Mouse (Mus musculus) neural tube, embryonic 12.5 days (tissue): Measurements from ENCODE around the gene Rcn2. TPM values are rescaled to one million over a fixed set of nuclear protein-coding genes. Genes with fewer than 3 reads are reported as not detected.

Experiments used
- ATAC-seq: fragments of 200-750 bp; cut with Nextera tagmentation; 2 replicates; pipeline ENCODE4 v1.8.0; 2017; ENCODE audit warnings: low read depth, mild to moderate bottlenecking, moderate TSS enrichment, moderate library complexity; ENCODE audit not compliant: low FRiP score
- H3K27ac ChIP-seq: fragments of 300-500 bp; sonication (generic); 2 replicates; pipeline ENCODE4 v1.5.1; 2016
- H3K27me3 ChIP-seq: fragments of 300-500 bp; sonication (generic); replicated peaks from 2 replicates; pipeline ENCODE4 v1.6.1; 2016; ENCODE audit warnings: mild to moderate bottlenecking
- H3K36me3 ChIP-seq: fragments of 300-500 bp; sonication (generic); 2 replicates; pipeline ENCODE4 v1.6.1; 2016; ENCODE audit warnings: mild to moderate bottlenecking
- H3K4me1 ChIP-seq: fragments of 300-500 bp; sonication (generic); 2 replicates; pipeline ENCODE4 v1.6.1; 2016
- H3K4me2 ChIP-seq: fragments of 300-500 bp; sonication (generic); replicated peaks from 2 replicates; pipeline ENCODE4 v1.6.1; 2016; ENCODE audit warnings: mild to moderate bottlenecking
- H3K4me3 ChIP-seq: fragments of 300-500 bp; sonication (generic); 2 replicates; pipeline ENCODE4 v1.5.1; 2016
- H3K9ac ChIP-seq: fragments of 300-500 bp; sonication (generic); 2 replicates; pipeline ENCODE4 v1.6.1; 2016; ENCODE audit warnings: mild to moderate bottlenecking
- H3K9me3 ChIP-seq: fragments of 300-500 bp; sonication (generic); 2 replicates; pipeline ENCODE4 v1.6.1; 2016; ENCODE audit warnings: mild to moderate bottlenecking
- WGBS: fragments of 180-500 bp; shearing (Covaris S2); methylation state at CpG from one replicate; pipeline ENCODE4 v1.1.7; 2016; 5-methylcytosine and 5-hydroxymethylcytosine counted together
- polyA plus RNA-seq: library from polyadenylated mRNA; unstranded; fragments of >200 nt; fragmentation: Nextera tagmentation; extraction: Ambion mirVana; gene quantifications from 2 replicates; pipeline ENCODE4 v1.2.1, GENCODE M21; 2016

The Rcn2 gene
- polyA plus RNA-seq, 1 experiment from 2014 or later: 317 TPM

DNA sequence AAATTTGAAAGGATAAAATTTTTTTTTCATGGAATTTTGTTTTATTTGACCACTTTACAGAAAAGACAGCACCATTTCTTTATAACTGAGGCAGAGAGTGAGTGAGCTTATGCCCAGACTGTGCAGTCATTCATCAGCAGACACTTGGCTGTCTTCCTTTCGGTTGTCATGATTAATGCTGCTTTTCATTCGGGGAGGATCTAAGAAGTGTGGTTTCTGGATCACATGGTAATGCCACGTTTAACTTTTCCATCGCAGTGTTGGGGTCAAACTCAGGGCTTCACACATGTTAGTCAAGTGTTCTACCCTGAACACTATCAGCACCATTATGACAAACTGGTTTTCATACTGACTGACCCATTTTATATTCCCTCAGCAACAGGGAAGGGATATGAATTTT lies 59.4 kb downstream of the Rcn2 start:
- H3K9ac ChIP-seq: no peak overlapping the region
- no peaks in the 10 kb centered on the region for H3K27me3 ChIP-seq
- no peak for ATAC-seq
- H3K4me2 ChIP-seq: no peak overlapping the region
- no peaks in the 10 kb centered on the region for H3K9me3 ChIP-seq
- H3K4me1 ChIP-seq: no peaks in the 10 kb centered on the region
- H3K27ac ChIP-seq: no peak overlapping the region
- no peaks in the 10 kb centered on the region for H3K36me3 ChIP-seq
- H3K4me3 ChIP-seq: no peak overlapping the region
- WGBS: 38% methylated on average over 4 of the region's 4 CpGs

DNA sequence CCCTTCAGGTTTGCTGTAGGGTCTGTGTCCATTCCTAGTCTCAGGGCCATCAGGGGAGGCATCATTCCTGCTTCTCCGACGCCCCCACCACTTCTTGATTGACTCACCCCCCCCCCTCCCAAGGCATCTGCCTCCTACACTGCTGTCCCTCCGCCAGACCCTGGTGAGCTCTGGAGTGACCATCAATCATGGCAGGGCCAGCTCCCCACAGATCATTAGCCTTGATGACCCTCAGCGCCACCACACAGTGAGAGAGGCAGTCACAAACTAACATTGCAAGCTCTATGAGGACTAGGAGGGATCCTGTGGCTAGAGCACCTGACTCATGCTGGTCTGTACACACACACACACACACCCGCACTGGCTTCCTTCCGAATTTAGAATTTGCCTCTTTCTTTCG lies 63.3 kb downstream of the Rcn2 start:
- H3K4me3 ChIP-seq: no peak overlapping the region
- H3K4me1 ChIP-seq: no peaks in the 10 kb centered on the region; the same call in 1 of the 2 replicates
- H3K36me3 ChIP-seq: no peaks in the 10 kb centered on the region
- H3K9me3 ChIP-seq: no peaks in the 10 kb centered on the region
- H3K9ac ChIP-seq: no peak overlapping the region
- no peak overlapping the region for H3K27ac ChIP-seq
- no peaks in the 10 kb centered on the region for H3K27me3 ChIP-seq
- no peak for ATAC-seq
- 33% methylated on average over 7 of the region's 7 CpGs for WGBS
- H3K4me2 ChIP-seq: no peak overlapping the region

DNA sequence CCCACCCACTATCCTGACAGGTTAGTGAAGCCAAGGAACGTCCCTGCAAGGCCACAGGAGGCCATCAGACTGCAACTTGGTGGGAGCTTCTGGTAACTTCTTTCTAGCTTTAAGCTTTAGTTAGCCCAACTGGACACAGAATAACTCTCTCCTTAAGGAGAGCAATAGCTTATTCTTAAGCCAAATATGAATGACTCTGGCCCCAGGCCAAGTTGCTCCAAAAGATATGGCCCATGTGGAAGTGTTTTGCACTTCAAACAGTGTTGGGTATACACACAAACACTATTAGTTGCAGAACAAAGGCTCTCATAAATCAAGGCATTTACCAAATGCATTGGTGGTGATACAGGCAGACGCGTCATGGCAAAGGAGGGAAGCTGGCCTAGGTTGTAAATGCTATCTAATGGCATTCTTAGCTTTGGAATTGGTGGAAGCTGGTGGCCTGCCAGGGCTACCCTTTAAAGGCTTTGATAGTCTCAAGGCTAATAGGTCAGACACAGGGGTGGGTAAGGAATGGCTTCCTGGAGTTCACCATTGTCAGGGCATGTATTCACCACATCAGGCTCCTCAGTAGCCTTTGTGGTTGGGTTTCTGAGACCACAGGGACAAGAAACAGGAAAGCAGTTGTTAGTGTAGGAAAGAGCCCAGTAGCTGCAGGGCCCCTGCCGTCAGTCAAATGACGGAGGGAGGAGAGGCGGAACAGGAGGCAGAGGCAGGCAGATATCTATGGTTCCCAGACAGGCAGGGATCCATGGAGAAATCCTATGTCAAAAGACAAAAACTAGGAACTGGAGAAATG lies 64.8 kb downstream of the Rcn2 start:
- WGBS: 38% methylated on average over 6 of the region's 6 CpGs
- Histone ChIP-seq H3K4me1 (no peaks in the 10 kb centered on the region; the same call in 1 of the 2 replicates), H3K27ac (no peak overlapping the region), H3K27me3 (no peaks in the 10 kb centered on the region), H3K4me3 (no peak overlapping the region), H3K9me3 (no peaks in the 10 kb centered on the region), H3K36me3 (no peaks in the 10 kb centered on the region), H3K4me2 (no peak overlapping the region), H3K9ac (no peak overlapping the region)
- ATAC-seq: no peak

DNA sequence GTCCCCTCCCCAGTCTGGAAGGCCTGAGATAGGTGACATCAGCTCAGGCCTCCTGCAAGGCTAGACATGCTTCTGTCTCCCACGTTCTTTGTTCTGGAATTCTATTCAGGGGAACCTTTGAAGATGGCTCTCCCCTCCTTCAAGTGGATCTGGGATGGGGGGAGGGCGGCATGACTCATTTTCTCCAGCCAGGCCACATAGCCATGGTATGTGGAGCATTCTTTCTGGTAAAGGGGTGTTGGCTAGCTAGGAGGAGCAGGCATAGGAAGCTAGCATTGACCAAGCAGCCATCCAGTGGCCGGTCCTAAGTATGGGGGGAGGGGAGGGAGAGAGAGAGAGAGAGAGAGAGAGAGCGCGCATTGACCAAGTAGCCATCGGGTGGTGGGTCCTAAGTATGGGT lies 65.9 kb downstream of the Rcn2 start:
- no peak for ATAC-seq
- Histone ChIP-seq H3K4me3 (no peak overlapping the region), H3K36me3 (no peaks in the 10 kb centered on the region), H3K9me3 (no peaks in the 10 kb centered on the region), H3K4me1 (no peaks in the 10 kb centered on the region; the same call in 1 of the 2 replicates), H3K4me2 (no peak overlapping the region), H3K27me3 (no peaks in the 10 kb centered on the region), H3K27ac (no peak overlapping the region), H3K9ac (no peak overlapping the region)
- WGBS: 78% methylated on average over 6 of the region's 6 CpGs

DNA sequence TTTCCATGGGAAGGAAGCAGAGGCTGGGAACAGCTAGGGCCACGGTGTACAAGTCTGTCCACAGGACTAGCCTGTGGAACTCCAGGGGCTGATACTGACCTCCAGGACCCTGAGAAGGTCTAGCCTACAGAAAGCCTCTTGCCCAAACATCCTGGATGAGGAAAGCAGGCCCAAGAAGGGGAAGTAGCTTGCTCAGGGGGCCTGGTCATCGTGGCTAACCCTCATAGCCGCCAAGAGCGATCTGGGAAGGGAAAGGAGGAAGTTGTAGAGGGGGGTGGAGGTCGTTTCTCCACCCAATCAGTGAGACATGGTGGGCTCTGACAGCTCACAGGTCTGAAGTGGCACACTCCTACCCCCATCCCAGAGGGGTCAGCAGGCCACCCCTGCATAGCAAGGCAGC lies 66.5 kb downstream of the Rcn2 start:
- Histone ChIP-seq H3K9ac (no peak overlapping the region), H3K36me3 (no peaks in the 10 kb centered on the region), H3K9me3 (no peaks in the 10 kb centered on the region), H3K4me1 (no peaks in the 10 kb centered on the region; the same call in 1 of the 2 replicates), H3K27me3 (no peaks in the 10 kb centered on the region), H3K27ac (no peak overlapping the region), H3K4me2 (no peak overlapping the region), H3K4me3 (no peak overlapping the region)
- ATAC-seq: no peak
- 75% methylated on average over 5 of the region's 5 CpGs for WGBS

Other genes starting within 250 kb of the Rcn2 start
- gene Scaper, start 103.7 kb upstream of the Rcn2 start, polyA plus RNA-seq: 20.4 and 20.7 TPM in 2 replicates
- gene 4930563M21Rik, start 31.3 kb upstream of the Rcn2 start, polyA plus RNA-seq: not detected in 2 replicates
- 0.74 and 0.78 TPM in 2 replicates for gene Pstpip1, start 48.1 kb downstream of the Rcn2 start, polyA plus RNA-seq
- 514 and 516 TPM in 2 replicates for gene Tspan3, start 123.6 kb downstream of the Rcn2 start, polyA plus RNA-seq